Mouse (Mus musculus): ENCODE measurements at regions not wholly inside any gene's neighbourhood (a gene's known extent, or its start where the extent isn't known, plus 50 kb on each side); places are given as distances from the start of the nearest gene placed in this dataset.

DNA sequence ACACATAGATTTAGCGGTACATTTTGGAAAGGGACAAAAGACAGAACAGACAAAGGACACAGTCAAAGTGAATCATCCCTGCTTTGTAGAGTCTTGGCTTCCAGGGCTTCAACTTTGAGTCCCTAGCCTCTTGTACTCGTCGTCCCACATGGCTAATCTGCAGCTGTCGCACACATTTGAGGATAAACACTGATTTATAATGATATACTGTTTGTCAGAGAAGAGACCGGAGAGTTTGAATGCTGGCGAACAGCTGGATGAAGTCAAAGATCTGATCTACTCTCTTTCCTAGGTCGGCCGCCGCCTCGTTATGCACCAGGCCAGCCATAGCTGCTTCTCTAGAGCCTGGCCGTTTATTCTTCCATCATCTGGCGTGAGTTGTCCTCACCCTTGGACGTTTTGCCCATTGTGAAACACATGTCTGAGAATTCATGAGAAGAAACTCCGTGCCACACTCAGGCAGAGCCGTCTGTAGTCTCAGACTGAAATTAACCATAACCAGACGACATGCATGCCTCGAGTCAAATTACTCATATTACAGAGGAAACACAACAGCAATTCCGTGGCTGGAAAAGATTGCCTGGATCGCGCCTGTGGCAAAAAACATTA, 448.4 kb upstream of the Rgma start:
- TF ChIP-seq CTCF (IDR thresholded peaks at IDR 0.05) (no peak), EP300 (IDR thresholded peaks at IDR 0.05) (no peak)
